Mouse (Mus musculus): ENCODE results near the gene Vmn1r47. TPM values are rescaled to one million over a fixed set of nuclear protein-coding genes. Genes with fewer than 3 reads are reported as not detected.
"Not testable (repeated sequence)": the region's sequence is repeated elsewhere in the genome, so short reads cannot be mapped to it uniquely, and the experiment has no call there.

Gene Vmn1r47
- polyA plus RNA-seq (2015; fragmentation: Nextera tagmentation; extraction: Ambion mirVana): not detected in 2 replicates

DNA sequence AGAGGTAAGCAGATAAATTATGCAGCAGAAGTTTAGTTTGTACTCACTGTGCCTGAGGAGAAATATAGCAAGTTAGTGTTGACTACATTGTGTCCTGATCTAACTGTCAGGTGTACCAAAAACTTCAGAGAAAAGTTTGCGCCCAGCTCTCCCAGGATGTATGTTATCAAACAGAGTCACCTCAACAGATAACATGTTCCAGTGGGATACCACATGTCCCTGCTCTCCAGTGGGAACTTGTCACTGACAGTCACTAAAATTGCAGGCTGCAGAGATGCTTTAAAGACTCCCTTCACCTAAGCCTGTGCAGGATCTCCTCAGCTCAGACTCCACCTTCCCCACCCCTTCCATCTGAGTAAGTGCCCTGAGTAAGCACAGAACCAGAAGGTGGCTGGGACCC is at the start of gene Vmn1r47:
Vmn1r47 (plus strand) TSS at position 301 of the 400 bp plus-strand sequence.
- H3K27ac ChIP-seq; ATAC-seq (replicated peaks; ENCODE audit: insufficient number of reproducible peaks, insufficient read depth, low FRiP score, low read depth); H3K4me2 ChIP-seq; H3K27me3 ChIP-seq; H3K9me3 ChIP-seq (replicated peaks); H3K4me3 ChIP-seq; H3K36me3 ChIP-seq; H3K4me1 ChIP-seq (replicated peaks); H3K9ac ChIP-seq: not testable (repeated sequence)
- 80% methylated on average over 1 of the region's 1 CpGs for WGBS

DNA sequence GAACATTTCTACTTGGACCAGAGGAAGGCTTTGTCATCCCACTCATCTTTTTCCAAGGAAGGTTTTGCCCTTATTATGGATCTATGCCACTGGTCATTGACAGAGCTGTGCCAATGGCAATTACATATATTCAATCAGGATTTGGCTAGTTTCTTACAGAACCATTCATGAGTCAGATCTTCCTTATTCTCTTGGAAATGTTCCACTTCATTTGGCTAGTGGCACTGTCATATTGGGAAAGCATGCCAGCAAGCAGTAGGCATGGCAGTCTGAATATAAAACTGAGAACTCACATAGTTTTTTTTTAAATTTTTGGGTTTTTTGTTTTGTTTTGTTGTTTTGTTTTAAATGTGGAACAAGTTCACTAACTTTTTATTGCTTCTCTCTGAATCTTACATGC is 49.6 kb upstream of the Vmn1r47 start:
- no peak overlapping the region for H3K9ac ChIP-seq
- no peaks in the 10 kb centered on the region for H3K27me3 ChIP-seq
- H3K4me1 ChIP-seq (replicated peaks): no peaks in the 10 kb centered on the region
- no peaks in the 10 kb centered on the region for H3K36me3 ChIP-seq
- H3K4me2 ChIP-seq: no peak overlapping the region
- H3K27ac ChIP-seq: no peak overlapping the region
- H3K4me3 ChIP-seq: no peak overlapping the region
- ATAC-seq (replicated peaks; ENCODE audit: insufficient number of reproducible peaks, insufficient read depth, low FRiP score, low read depth): no peak
- no peaks in the 10 kb centered on the region for H3K9me3 ChIP-seq (replicated peaks)

DNA sequence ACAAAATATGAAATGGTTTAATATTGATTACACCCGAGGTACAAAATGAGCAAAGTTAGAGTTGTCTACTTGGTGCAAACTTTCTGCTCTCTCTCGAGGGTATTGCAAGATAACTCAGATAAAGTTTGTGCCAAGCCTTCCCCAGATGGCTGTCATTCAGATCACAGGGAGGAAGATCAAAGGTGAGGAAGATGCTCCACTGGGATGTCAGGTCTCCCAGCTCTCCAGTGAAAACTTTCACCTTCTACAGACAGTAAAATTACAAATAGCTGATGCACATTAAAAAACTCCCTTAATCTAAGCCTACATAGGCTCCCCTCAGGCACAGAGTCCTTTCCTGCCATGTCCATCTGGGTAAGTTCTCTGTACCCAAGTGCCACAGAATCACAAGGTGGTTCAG is 46.9 kb upstream of the Vmn1r47 start, which contains the start of gene Vmn1r46:
Vmn1r46 (plus strand) TSS at position 301 of the 400 bp plus-strand sequence.
- H3K4me1 ChIP-seq (replicated peaks): no peaks in the 10 kb centered on the region
- H3K36me3 ChIP-seq: no peaks in the 10 kb centered on the region
- H3K4me2 ChIP-seq: no peak within 1 kb of the TSS
- ATAC-seq (replicated peaks; ENCODE audit: insufficient number of reproducible peaks, insufficient read depth, low FRiP score, low read depth): no peak
- H3K27me3 ChIP-seq: no peaks in the 10 kb centered on the region
- no peak within 1 kb of the TSS for H3K9ac ChIP-seq
- WGBS: 39% methylated on average over 2 of the region's 2 CpGs
- H3K4me3 ChIP-seq: no peak within 1 kb of the TSS
- no peaks in the 10 kb centered on the region for H3K9me3 ChIP-seq (replicated peaks)
- H3K27ac ChIP-seq: no peak within 1 kb of the TSS

DNA sequence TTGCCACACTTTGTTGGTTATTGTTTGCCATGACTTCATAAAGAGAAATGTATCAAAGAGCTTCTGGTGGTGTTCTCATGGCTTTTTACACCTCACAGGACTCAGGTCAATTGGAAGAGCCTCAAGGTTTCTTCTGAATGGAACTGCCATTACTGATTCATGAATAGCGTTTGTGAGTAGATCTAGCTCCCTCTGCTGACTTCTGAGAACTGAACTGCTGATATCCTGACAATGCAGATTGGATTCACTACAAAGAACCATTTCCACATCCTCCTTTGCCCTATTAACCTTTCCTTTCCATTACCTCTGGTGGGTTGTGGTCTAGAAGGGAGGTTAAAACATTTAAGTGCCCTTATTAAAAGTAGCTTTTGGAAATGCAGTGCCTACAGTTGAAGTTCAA is 30.0 kb upstream of the Vmn1r47 start:
- ATAC-seq (replicated peaks; ENCODE audit: insufficient number of reproducible peaks, insufficient read depth, low FRiP score, low read depth): no peak
- H3K27ac ChIP-seq: no peak overlapping the region
- H3K9me3 ChIP-seq (replicated peaks): no peaks in the 10 kb centered on the region
- H3K4me2 ChIP-seq: no peak overlapping the region
- no peaks in the 10 kb centered on the region for H3K4me1 ChIP-seq (replicated peaks)
- 15% methylated on average over 1 of the region's 1 CpGs for whole genome bisulfite sequencing
- H3K4me3 ChIP-seq: no peak overlapping the region
- H3K9ac ChIP-seq: no peak overlapping the region
- H3K36me3 ChIP-seq: no peaks in the 10 kb centered on the region
- H3K27me3 ChIP-seq: no peaks in the 10 kb centered on the region

DNA sequence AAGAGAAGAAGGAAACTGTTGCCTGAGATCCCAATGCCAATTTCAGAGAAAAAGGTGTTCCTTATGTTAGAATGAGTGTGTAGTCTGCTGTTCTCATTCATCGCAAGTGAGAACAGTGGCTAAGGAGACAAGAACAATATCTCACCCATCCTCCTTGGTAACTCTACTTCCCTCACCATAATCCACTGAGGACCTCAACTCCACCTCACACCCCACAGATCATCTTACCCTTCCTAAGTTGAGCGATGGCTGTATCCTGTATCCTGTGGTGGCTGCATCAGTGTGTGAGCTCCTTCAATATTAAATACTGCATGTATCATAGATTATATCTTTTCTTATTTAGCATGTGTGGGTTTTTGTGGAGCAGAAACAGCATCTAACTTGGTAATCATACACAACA is 20.8 kb downstream of the Vmn1r47 start, which contains the start of gene Vmn1r48:
Vmn1r48 (minus strand) TSS at position 101 of the 400 bp plus-strand sequence.
- not testable (repeated sequence) for H3K9ac ChIP-seq; ATAC-seq (replicated peaks; ENCODE audit: insufficient number of reproducible peaks, insufficient read depth, low FRiP score, low read depth); H3K27me3 ChIP-seq; H3K27ac ChIP-seq; H3K4me3 ChIP-seq; H3K4me1 ChIP-seq (replicated peaks); H3K36me3 ChIP-seq; H3K4me2 ChIP-seq; H3K9me3 ChIP-seq (replicated peaks)
- WGBS: no CpG with 5 or more reads among the region's 2 CpGs

Other genes with a start within 250 kb of the Vmn1r47 start
- not detected in 2 replicates for gene Vmn1r42, start 139.7 kb upstream of the Vmn1r47 start, polyA plus RNA-seq (2015; fragmentation: Nextera tagmentation; extraction: Ambion mirVana)
- 0.01 TPM in 1 of 2 replicates, not detected in the other for gene Vmn1r43, start 139.7 kb upstream of the Vmn1r47 start, polyA plus RNA-seq (2015; fragmentation: Nextera tagmentation; extraction: Ambion mirVana)
- gene Vmn1r44, start 132.5 kb upstream of the Vmn1r47 start, polyA plus RNA-seq (2015; fragmentation: Nextera tagmentation; extraction: Ambion mirVana): not detected in 2 replicates
- gene Vmn1r45, start 75.5 kb upstream of the Vmn1r47 start, polyA plus RNA-seq (2015; fragmentation: Nextera tagmentation; extraction: Ambion mirVana): not detected in 2 replicates
- not detected in 2 replicates for gene Vmn1r46, start 46.8 kb upstream of the Vmn1r47 start, polyA plus RNA-seq (2015; fragmentation: Nextera tagmentation; extraction: Ambion mirVana)
- not detected in 2 replicates for gene Vmn1r48, start 20.7 kb downstream of the Vmn1r47 start, polyA plus RNA-seq (2015; fragmentation: Nextera tagmentation; extraction: Ambion mirVana)
- not detected in 2 replicates for gene Vmn1r49, start 62.4 kb downstream of the Vmn1r47 start, polyA plus RNA-seq (2015; fragmentation: Nextera tagmentation; extraction: Ambion mirVana)
- gene Vmn1r50, start 85.3 kb downstream of the Vmn1r47 start, polyA plus RNA-seq (2015; fragmentation: Nextera tagmentation; extraction: Ambion mirVana): not detected in 2 replicates
- gene Vmn1r51, start 106.4 kb downstream of the Vmn1r47 start, polyA plus RNA-seq (2015; fragmentation: Nextera tagmentation; extraction: Ambion mirVana): not detected in 2 replicates
- gene Vmn1r52, start 158.7 kb downstream of the Vmn1r47 start, polyA plus RNA-seq (2015; fragmentation: Nextera tagmentation; extraction: Ambion mirVana): not detected in 2 replicates
- not detected in 2 replicates for gene V1ra8, start 186.6 kb downstream of the Vmn1r47 start, polyA plus RNA-seq (2015; fragmentation: Nextera tagmentation; extraction: Ambion mirVana)
- gene Vmn1r53, start 208.3 kb downstream of the Vmn1r47 start, polyA plus RNA-seq (2015; fragmentation: Nextera tagmentation; extraction: Ambion mirVana): not detected in 2 replicates
- gene Vmn1r54, start 230.2 kb downstream of the Vmn1r47 start, polyA plus RNA-seq (2015; fragmentation: Nextera tagmentation; extraction: Ambion mirVana): not detected in 2 replicates

Measured in heart, embryonic 15.5 days (tissue).